9 mouse cellular contexts compared by ENCODE assay signal in genomic region chr10:13108021-13108548, GRCm38 (mm10). TPM values are rescaled to one million over a fixed set of nuclear protein-coding genes. Genes with fewer than 3 reads are reported as not detected.
DNase-seq lines count a peak whose midpoint lies in the region; ATAC-seq and TF ChIP-seq lines count a peak whose summit lies in the region.
"Had no signal": no experiment of that assay in that cellular context is flagged by ENCODE, and none has a peak within 500 bp of the region (broad histone marks: within the 10 kb centered on the region; RNA-seq: fewer than 3 reads in every experiment).

No protein-coding gene starts in this region.

- H3K9ac ChIP-seq in kidney, embryonic 15.5 days = no peak overlapping the region
- no peak overlapping the region for H3K9ac ChIP-seq in hindbrain, embryonic 15.5 days
- no peak overlapping the region for H3K9ac ChIP-seq in neural tube, embryonic 14.5 days (replicated peaks; ENCODE audit: low read depth, low read length)
- H3K9ac ChIP-seq in liver, embryonic 11.5 days (ENCODE audit: low read depth, low read length) = no peak overlapping the region

- TF ChIP-seq CTCF in gastrocnemius, adult 2 months (IDR thresholded peaks at IDR 0.05) = no peak

- no peak for DNase-seq in kidney, postnatal 36 days
- peak; percentile 60 for DNase-seq in embryonic facial prominence, embryonic 10.5 days (ENCODE audit: low spot score)
- DNase-seq in gastrocnemius, adult 2 months = no peak
- DNase-seq in liver, embryonic 11.5 days (ENCODE audit: low spot score) = no peak

- 20% methylated on average over 7 of the region's 7 CpGs for WGBS in kidney, embryonic 15.5 days
- WGBS in embryonic facial prominence, embryonic 10.5 days = 13% methylated on average over 7 of the region's 7 CpGs
- 12% methylated on average over 7 of the region's 7 CpGs for WGBS in hindbrain, embryonic 15.5 days
- WGBS in neural tube, embryonic 14.5 days = 8% methylated on average over 7 of the region's 7 CpGs
- WGBS in liver, embryonic 11.5 days = 65% methylated on average over 7 of the region's 7 CpGs

- peak overlapping the region; percentile 64 for H3K27ac ChIP-seq in kidney, embryonic 15.5 days
- H3K27ac ChIP-seq in embryonic facial prominence, embryonic 10.5 days (replicated peaks) = peak overlapping the region; percentile 68
- no peak overlapping the region for H3K27ac ChIP-seq in hindbrain, embryonic 15.5 days (replicated peaks)
- H3K27ac ChIP-seq in neural tube, embryonic 14.5 days (ENCODE audit: low read depth, low read length) = no peak overlapping the region
- no peak overlapping the region for H3K27ac ChIP-seq in gastrocnemius, adult 2 months
- H3K27ac ChIP-seq in liver, embryonic 11.5 days (ENCODE audit: low read depth, low read length) = no peak overlapping the region

- no peak for ATAC-seq in kidney, embryonic 15.5 days (replicated peaks; ENCODE audit: low FRiP score)
- ATAC-seq in hindbrain, embryonic 15.5 days (ENCODE audit: low FRiP score, low read depth) = peak; percentile 62; the same call in 1 of the 2 replicates
- ATAC-seq in neural tube, embryonic 14.5 days (ENCODE audit: low read depth) = peak; percentile 67
- ATAC-seq in megakaryocyte, adult 5-6 weeks (ENCODE audit: poor library complexity, severe bottlenecking) = no peak
- no peak for ATAC-seq in liver, embryonic 11.5 days (replicated peaks; ENCODE audit: low FRiP score)

- no peaks in the 10 kb centered on the region for H3K9me3 ChIP-seq in kidney, embryonic 15.5 days (replicated peaks)
- H3K9me3 ChIP-seq in embryonic facial prominence, embryonic 10.5 days = no peaks in the 10 kb centered on the region
- H3K9me3 ChIP-seq in hindbrain, embryonic 15.5 days = no peaks in the 10 kb centered on the region
- H3K9me3 ChIP-seq in neural tube, embryonic 14.5 days (ENCODE audit: control insufficient read depth, low read length) = no peaks in the 10 kb centered on the region
- H3K9me3 ChIP-seq in liver, embryonic 11.5 days (ENCODE audit: control insufficient read depth, low read length) = no peaks in the 10 kb centered on the region
- H3K9me3 ChIP-seq: G1E had no signal

- intact Hi-C loops in gastrocnemius, adult 2 months (cut with DNase I) = no loop called here

- H3K4me2 ChIP-seq in kidney, embryonic 15.5 days = no peak overlapping the region
- no peak overlapping the region for H3K4me2 ChIP-seq in hindbrain, embryonic 15.5 days
- no peak overlapping the region for H3K4me2 ChIP-seq in neural tube, embryonic 14.5 days (ENCODE audit: low read depth, low read length)
- H3K4me2 ChIP-seq in liver, embryonic 11.5 days = no peak overlapping the region

- H3K27me3 ChIP-seq in kidney, embryonic 15.5 days = no peaks in the 10 kb centered on the region
- no peaks in the 10 kb centered on the region for H3K27me3 ChIP-seq in embryonic facial prominence, embryonic 10.5 days (replicated peaks; ENCODE audit: low read depth, poor library complexity, severe bottlenecking)
- no peaks in the 10 kb centered on the region for H3K27me3 ChIP-seq in hindbrain, embryonic 15.5 days
- H3K27me3 ChIP-seq in neural tube, embryonic 14.5 days (ENCODE audit: control insufficient read depth, insufficient read depth, low read length) = no peaks in the 10 kb centered on the region
- no peaks in the 10 kb centered on the region for H3K27me3 ChIP-seq in liver, embryonic 11.5 days (replicated peaks; ENCODE audit: control insufficient read depth, insufficient read depth, low read length)

- peaks cover 58% of the 10 kb centered on the region for H3K4me1 ChIP-seq in kidney, embryonic 15.5 days
- peaks cover 62% of the 10 kb centered on the region for H3K4me1 ChIP-seq in embryonic facial prominence, embryonic 10.5 days
- H3K4me1 ChIP-seq in hindbrain, embryonic 15.5 days (replicated peaks) = peaks cover 8% of the 10 kb centered on the region
- H3K4me1 ChIP-seq in neural tube, embryonic 14.5 days (ENCODE audit: control insufficient read depth, insufficient read depth, low read length) = peaks cover 3% of the 10 kb centered on the region; the same call in 1 of the 2 replicates
- peaks cover 2% of the 10 kb centered on the region; the same call in 1 of the 2 replicates for H3K4me1 ChIP-seq in liver, embryonic 11.5 days (replicated peaks; ENCODE audit: control insufficient read depth, insufficient read depth, low read length)

- H3K4me3 ChIP-seq in kidney, embryonic 15.5 days (replicated peaks) = no peak overlapping the region
- no peak overlapping the region for H3K4me3 ChIP-seq in embryonic facial prominence, embryonic 10.5 days
- no peak overlapping the region for H3K4me3 ChIP-seq in hindbrain, embryonic 15.5 days
- H3K4me3 ChIP-seq in neural tube, embryonic 14.5 days (ENCODE audit: low read depth, low read length) = no peak overlapping the region
- no peak overlapping the region for H3K4me3 ChIP-seq in gastrocnemius, adult 2 months
- no peak overlapping the region for H3K4me3 ChIP-seq in liver, embryonic 11.5 days (ENCODE audit: low read depth, low read length)

- no peaks in the 10 kb centered on the region for H3K36me3 ChIP-seq in kidney, embryonic 15.5 days
- peaks cover 4% of the 10 kb centered on the region; the same call in 1 of the 2 replicates for H3K36me3 ChIP-seq in embryonic facial prominence, embryonic 10.5 days (replicated peaks)
- H3K36me3 ChIP-seq in hindbrain, embryonic 15.5 days = no peaks in the 10 kb centered on the region
- no peaks in the 10 kb centered on the region for H3K36me3 ChIP-seq in neural tube, embryonic 14.5 days (ENCODE audit: control insufficient read depth, insufficient read depth, low read length)
- H3K36me3 ChIP-seq in liver, embryonic 11.5 days (ENCODE audit: control insufficient read depth, insufficient read depth, low read length) = no peaks in the 10 kb centered on the region
- H3K36me3 ChIP-seq: G1E had no signal

RNA-seq across cellular contexts. Expression of gene Plagl1, which starts 47.8 kb away (rescaled TPM):
- polyA plus RNA-seq in kidney, embryonic 15.5 days (2015; fragmentation: Nextera tagmentation; extraction: Ambion mirVana) = 99.2 and 114 TPM in 2 replicates
- 69.6 and 77.8 TPM in 2 replicates for polyA plus RNA-seq in embryonic facial prominence, embryonic 10.5 days (2016; fragmentation: Nextera tagmentation; extraction: Ambion mirVana)
- 30.8 and 34.1 TPM in 2 replicates for polyA plus RNA-seq in hindbrain, embryonic 15.5 days (2015; fragmentation: Nextera tagmentation; extraction: Ambion mirVana)
- polyA plus RNA-seq in neural tube, embryonic 14.5 days (2014; fragmentation: Nextera tagmentation; extraction: Ambion mirVana) = 29.0 and 38.5 TPM in 2 replicates
- total RNA-seq in megakaryocyte, adult 5-6 weeks (2015) = 0.52 and 0.98 TPM in 2 replicates
- 0.08 and 0.92 TPM in 2 replicates for total RNA-seq in megakaryocyte, adult 5-6 weeks (2017)
- 1 to 10 TPM; 1.0 to 1.5 TPM for total RNA-seq in gastrocnemius, adult 2 months (2021)
- 163 and 165 TPM in 2 replicates for polyA plus RNA-seq in liver, embryonic 11.5 days (2014; fragmentation: Nextera tagmentation; extraction: Ambion mirVana)

Comparison
In these comparisons a context has a peak if more than half of its experiments do, and no peak if none do; other contexts are left out.
1. ATAC-seq: peak in hindbrain, embryonic 15.5 days (single experiment) and neural tube, embryonic 14.5 days (single experiment); none in kidney, embryonic 15.5 days (single experiment), megakaryocyte, adult 5-6 weeks (single experiment) and liver, embryonic 11.5 days (single experiment).
2. H3K27ac ChIP-seq: peak in kidney, embryonic 15.5 days (single experiment) and embryonic facial prominence, embryonic 10.5 days (single experiment); none in hindbrain, embryonic 15.5 days (single experiment), neural tube, embryonic 14.5 days (single experiment), gastrocnemius, adult 2 months (single experiment) and liver, embryonic 11.5 days (single experiment).